Mouse (Mus musculus): ENCODE data around the gene Dennd1a.

The Dennd1a gene

DNA sequence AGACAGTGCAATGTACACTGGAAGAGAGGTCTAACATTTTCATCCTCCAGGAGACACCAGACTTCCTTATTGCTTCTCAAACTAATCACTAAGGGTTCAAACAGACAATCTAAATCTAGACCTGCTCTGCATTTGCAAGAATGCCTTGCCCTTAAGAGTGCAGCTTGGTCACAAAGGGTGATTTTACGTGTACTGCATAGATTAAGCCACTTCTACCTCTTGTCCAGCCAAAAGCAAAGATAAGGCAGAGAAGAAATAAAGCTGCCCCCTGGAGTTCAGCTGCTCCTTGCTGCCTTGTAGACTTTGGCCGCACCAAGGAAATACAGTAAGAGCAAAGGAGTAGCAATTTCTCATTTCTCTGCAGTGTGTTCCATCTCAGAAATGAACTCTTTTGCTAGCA, 172.2 kb downstream of the Dennd1a start:
- no peak for DNase-seq (ENCODE audit: low spot score in 2 of 2)

DNA sequence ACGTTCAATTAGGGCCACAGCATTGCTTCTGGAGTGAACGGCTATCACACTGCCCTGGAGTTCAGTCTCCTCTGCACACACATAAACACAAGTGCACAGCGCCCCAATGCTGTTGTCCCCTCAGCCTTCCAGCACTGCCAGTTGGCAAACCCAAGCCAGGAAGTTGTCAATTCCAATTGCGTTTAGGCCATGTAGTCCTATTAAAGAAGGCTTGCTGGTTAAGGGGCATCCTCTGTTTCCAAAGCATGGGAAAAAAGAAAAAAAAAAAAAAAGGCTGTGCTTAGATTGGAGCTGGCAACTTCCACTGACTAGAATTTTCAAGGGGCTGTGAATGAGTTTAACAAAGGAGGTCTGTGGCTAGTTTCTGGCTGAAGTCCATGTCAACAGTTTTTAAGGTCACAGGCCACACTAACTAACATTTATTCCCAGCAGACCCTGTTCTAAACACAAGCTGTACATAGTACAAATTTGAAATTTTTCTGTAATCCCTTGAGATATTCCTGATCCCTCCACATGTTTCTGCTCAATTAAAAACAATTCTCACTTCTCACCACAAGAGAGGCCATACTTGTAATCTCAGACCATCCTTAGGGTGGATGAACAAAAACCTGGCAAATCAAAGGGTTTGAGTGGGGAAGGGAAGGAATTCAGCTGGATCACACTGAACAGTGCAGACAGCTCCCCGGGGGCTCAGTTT, 175.4 kb downstream of the Dennd1a start:
- DNase-seq (ENCODE audit: low spot score in 2 of 2) = no peak

DNA sequence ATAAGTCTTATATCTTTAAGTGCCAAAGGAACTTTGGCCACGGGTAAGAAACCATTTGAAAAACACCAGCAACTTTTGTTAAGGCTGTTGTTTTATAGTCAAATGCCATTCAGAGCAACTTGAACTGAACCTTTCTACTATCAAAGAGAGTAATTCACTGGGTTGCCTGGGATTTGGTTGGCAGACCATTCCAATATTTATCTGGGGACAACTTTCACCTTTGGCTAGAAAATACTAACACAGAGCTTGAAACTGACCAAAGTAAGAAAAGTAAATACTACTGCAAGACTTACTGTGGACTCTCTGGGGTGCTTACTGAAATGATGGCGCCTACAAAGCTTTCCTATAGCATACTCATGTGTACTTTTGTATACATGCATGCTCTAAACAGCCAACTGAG, 178.6 kb downstream of the Dennd1a start:
- no peak for DNase-seq (ENCODE audit: low spot score in 2 of 2)

DNA sequence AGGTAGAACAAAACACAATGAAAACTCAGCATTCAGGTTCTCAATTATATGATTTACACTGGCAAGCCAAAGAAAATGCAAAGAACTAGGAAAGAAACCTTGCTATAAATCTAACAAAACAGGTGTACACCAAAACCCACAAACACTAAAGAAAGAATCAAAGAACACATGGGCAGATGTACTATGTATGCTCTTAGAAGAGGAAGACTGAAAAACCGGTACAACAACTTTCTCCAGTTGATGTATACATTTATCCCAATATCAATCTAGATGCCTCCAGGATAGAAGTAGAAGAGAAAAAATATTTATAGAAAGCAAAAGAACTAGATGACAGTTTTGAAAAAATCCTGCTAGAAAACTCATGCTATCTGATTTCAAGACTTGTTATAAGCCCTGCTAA, 184.5 kb downstream of the Dennd1a start:
- no peak for DNase-seq (ENCODE audit: low spot score in 2 of 2)

DNA sequence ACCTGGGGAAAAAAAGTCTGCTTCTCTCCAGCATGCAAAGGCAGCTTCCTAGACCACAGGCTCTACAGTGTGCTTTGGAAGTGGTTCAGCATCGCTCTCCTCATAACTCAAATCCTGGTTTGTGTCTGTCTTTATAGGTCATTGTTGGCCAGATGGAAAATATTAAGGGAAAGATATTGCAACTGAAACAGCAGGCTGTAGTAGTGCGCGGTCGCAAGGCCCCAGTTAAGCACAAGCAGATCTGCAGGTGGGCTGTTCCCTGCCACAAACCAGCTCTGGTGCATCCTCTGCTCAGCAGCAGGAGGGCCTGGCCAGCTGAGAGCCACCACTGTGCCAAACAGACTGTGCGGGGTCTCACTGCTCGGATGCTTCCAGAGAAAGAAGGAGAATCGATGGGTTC, 186.9 kb downstream of the Dennd1a start:
- no peak for DNase-seq (ENCODE audit: low spot score in 2 of 2)

DNA sequence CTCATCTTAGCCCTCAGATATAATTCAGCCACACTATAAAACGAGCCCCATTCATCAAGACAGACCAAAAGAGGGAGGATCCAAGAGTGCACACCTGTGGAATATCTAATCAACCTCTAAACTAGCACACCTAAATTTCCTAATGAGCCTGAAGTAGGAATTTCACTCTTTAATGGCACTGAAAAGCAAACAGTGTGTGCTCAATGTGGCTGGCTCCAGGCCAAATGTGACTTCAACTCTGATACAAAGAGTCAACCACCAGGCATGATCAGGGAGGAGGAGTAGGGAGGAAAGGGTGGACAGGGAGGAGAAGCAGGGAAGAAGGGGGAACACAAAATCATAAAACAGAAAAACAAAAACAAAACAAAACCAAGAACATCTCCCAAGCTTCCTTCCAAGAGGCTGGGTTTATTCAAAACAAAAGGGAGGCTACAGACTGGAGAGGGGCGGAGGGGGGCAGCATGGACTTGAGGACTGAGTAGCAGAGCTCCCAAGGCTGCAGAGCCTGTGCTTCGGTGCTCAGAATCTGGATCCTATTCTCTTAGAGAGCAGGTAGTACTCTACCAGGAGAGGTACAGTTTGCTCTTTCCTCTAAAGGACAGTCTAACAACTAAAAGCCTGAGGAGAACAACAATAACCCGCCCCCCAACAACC, 187.9 kb downstream of the Dennd1a start:
- DNase-seq (ENCODE audit: low spot score in 2 of 2) = no peak

DNA sequence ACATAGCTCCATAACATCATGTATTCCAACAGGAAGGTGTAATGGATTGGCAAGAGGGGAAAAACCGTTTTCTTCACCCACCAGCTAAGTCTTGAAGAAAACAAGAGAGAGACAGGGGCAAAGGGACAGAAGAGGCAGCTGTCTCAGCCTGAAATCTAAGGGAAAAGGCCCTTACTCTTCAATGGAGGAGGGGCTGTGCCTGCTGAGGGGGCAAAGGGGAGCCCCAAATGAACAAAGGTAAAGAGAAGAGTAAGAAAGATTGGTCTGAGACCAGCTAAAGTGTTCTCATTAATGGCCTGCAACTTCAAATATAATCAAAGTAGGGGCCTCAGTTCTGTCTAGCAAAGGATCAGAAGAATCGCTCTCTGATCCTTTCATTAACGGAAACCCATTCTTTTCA, 189.7 kb downstream of the Dennd1a start:
- DNase-seq (ENCODE audit: low spot score in 2 of 2) = no peak

DNA sequence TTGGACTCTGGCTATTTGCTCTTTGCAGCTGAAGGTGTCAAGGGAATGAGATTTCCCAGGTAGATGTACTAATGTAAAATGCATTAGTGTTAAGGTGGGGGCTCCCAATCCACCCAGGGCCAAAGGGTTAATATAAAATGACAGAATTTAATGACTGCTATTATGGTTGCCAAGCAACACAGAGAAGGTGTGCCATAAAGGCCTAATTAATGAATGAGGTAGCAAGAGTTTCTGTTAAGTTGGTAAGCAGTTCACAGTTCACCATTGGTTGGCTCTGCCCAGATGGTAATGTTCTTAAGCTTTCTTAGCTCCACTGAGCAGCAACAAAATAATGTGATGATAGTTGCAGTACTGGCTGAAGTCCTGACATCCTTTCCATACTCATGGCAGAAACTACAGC, 190.9 kb downstream of the Dennd1a start:
- no peak for DNase-seq (ENCODE audit: low spot score in 2 of 2)

DNA sequence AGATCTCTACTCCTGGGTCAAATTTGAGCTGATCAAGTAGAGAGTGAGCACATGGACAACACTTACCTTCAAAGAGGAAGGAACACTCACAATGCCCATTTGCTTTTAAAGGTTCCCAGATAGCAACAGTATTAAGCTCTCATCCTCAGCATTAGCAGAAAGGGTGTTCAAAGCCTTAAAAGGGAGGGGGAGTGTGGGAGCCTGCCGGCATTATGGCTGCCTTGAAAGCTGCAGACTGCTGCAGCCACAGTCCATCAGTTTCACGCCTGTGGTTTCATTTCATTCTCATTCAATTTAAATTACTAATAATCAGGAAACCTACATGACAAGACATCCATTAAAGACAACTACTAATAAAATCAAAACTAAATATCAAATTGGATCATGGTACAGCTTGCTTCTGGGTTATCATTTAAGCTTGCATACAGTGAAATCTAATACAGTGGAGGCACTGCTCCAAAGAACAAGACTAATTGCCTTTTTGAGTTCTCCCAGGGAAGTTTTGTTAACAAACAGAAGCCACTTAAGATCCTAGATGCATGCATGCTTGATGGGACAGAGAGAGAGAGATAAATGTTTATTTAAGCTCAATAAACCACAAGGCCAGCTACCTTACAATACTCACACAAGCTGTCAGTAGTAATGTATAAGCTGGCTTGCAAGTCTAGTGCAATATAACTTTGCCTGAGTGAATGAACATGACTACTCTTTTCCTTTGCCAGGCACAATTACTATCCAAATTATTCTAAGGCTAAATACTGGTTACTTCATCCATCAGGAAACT, 192.6 kb downstream of the Dennd1a start:
- DNase-seq (ENCODE audit: low spot score in 2 of 2) = no peak

DNA sequence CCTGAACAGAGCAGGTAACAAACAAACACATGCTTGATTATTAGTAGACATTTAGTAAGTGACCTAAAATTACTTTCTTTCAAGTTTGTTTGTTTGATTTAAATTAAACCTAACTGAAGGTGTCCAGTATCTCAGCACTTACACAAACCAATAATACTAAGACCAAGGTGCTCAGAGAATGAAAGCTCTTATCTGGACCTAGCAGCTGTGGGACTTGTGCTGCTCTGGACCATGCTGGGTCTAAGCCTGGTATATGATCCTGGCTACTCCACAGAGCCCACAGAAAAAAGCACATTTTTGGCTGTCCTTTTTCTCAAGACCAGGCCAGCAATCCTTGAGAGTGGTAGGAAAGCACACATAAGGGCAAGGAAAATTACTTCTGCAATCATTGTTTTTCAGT, 193.2 kb downstream of the Dennd1a start:
- no peak for DNase-seq (ENCODE audit: low spot score in 2 of 2)

DNA sequence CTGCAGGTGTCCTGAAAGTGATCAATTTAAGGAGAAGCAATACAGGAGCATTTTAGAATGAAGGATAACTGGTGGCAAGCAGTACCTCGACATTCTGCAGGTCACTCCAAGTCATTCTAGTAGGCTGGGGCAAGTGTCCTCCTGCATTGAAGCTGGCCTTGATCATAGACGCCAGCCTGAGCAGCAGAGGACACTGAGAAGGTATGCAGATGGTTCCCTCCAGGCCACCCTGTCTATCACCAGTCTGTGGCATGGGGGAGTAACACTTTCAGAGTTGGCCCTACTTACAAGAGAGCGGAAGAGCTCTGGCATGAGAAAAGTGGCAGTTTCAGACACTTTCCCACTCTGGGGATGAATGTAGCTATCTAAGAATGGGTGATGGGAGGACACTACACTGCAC, 193.9 kb downstream of the Dennd1a start:
- no peak for DNase-seq (ENCODE audit: low spot score in 2 of 2)

DNA sequence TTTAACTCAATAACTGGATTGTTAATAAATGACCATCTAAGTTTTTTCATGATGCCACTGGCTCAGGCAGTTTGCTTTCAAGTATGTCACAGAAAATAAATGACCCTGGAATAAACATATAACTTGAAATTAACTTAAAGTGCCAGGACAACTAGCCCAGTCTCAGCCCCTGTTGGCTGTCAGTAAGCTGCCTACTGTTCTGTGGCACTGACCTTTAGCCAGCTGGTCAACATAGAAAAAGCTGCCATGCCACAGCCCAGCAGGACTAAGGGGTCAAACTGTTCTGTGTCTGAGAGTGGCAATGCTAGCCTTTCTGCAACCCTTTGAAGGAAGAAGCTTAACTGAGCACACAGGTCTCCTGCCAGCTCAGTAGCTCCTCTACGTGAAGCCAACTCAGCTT, 198.8 kb downstream of the Dennd1a start:
- no peak for DNase-seq (ENCODE audit: low spot score in 2 of 2)

DNA sequence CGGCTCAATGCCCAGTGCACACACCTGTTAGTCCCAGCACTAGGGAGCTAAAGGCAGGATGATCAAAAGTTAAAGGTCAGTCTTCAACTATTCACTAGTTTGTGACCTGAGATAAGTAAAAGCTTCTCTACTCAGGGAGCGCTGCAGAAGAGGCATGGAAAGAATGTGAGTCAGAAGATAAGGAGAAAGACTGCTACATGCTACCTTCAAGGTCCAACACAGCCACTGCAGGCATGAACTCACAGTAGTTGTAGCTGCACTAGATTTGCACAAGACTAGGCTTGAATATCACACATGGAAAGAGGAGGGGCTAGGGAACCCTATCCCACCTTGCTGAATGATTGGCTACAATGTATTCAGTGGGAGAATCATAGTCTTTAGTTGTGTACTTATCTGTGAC, 202.1 kb downstream of the Dennd1a start:
- DNase-seq (ENCODE audit: low spot score in 2 of 2) = no peak

DNA sequence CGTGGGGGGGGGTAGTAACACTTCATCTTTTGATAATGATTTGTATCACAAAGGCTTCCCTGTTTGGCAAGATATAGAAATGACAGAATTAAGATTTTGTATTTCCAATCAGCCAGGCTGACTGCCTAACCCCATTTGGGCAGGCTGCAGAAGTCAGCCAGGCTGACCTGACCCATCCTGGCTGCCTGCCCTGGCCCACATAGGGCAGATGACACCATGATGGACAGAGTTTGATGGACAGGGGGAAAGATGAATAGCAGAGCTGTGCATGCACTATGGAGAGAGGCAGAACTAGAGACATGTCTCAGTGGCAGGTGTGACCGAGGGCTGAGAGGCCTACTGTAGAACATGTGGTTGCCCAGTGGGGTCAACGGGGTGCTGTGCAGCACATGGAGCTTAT, 203.9 kb downstream of the Dennd1a start:
- DNase-seq (ENCODE audit: low spot score in 2 of 2) = no peak

DNA sequence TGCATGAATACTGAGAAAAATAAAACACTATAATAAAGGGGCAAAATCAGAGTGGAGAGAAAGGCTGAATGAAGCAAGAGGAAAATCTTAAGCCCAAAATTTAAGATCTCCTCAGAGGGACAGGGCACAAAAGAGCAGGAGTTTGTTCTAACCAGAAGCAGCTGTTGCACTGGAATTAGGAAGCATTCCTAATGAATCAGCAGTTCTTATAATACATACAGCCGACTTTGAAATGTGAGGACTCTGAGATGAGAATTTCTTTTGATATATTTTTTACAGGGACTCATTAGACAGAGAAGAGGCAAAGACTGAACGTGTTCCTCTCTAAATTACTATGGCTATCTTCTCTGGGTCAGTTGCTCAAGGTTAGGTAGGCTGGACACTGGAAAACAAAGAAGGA, 212.7 kb downstream of the Dennd1a start:
- DNase-seq (ENCODE audit: low spot score in 2 of 2) = no peak

DNA sequence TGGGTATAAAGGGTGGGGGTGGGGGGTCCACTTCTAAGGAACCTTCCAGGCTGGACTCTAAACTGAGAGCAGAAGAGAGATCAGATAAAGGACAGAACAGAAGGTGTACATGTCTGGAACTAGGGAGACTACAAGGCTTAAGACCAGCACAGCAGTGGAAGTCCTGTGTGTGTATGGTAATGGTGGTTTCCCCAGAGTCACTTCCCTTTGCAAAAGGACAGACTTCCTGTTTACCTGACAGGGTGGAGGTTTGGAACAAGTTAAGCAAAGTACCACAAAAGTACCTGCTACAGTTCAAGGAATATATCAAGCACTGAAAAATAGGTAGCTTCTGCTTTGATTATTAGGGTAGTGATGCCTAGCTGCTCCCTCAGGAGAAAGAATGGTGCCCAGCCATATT, 215.1 kb downstream of the Dennd1a start:
- no peak for DNase-seq (ENCODE audit: low spot score in 2 of 2)

DNA sequence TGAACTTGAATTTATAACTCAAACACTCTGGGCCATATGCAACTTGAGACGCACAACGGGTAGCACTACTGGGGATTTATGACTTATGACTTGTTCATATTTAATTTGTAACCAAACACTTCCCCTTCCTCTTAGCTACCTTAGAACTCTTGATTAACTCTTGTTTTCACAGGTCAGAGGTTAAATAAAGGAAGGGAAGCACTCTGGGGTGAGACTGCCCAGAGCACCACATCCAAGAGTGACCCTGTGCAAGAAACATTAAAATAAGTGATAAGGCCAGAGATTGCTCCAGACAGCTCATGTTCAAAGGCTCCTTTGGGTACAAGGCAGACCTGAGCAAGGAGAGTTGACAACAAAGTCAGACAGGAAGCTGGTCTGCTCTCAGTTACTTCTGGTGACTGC, 219.0 kb downstream of the Dennd1a start:
- no peak for DNase-seq (ENCODE audit: low spot score in 2 of 2)

DNA sequence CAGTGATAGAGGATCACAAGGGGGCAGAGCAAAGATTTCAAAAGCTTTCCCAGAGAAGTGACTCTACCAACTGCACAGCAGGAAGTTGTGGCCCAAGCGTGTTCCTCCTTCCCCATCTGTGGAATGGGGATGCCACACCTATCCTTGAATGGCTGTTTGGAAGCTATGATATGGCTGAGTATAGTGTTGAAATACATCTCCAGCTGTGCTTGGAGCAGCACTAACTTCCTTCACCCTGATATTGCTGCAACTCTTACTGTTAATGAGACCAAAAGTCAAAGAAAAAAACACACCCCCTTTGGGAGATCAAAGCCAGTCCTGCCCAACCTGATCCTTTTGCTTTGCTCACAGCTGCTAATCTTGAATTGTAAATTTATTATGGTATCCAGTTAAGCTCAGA, 221.3 kb downstream of the Dennd1a start:
- no peak for DNase-seq (ENCODE audit: low spot score in 2 of 2)

DNA sequence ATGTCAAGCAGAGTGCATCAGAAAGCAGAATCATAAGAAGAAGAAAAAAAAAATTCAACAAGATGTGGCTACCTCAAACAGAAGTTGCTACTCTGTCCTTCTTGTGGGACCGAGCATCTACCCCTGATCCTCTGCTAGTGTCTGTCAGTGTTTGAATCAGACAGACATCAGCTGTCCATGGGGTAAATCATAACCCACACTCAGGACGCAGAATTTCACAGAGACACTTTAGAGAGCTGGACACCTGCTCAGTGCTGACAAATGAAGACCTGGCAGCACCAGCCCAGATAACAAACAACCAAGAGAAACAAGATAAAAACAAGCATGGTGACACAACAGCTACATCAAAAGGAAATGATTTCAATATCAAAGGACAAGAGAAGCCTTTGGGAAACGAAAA, 222.9 kb downstream of the Dennd1a start:
- DNase-seq (ENCODE audit: low spot score in 2 of 2) = no peak

DNA sequence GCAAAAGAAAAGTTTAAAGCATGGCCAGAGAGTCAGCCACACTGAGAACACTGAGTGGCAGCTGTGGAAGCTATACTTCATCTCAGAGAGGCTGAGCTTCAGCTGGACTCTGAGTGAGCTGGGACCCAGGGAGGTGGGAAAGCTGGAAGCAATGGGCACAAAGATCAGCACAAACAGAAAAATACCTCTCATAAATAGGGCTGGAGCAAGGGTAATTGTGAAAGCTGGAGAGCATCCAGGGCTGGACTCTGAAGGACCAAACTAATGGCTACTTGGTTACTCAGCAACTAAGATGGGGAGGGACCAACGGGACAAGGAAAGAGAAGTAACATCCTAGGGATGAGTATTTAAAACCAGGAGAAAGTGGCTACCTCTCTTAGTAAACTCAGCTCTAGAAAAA, 225.0 kb downstream of the Dennd1a start:
- DNase-seq (ENCODE audit: low spot score in 2 of 2) = no peak

DNA sequence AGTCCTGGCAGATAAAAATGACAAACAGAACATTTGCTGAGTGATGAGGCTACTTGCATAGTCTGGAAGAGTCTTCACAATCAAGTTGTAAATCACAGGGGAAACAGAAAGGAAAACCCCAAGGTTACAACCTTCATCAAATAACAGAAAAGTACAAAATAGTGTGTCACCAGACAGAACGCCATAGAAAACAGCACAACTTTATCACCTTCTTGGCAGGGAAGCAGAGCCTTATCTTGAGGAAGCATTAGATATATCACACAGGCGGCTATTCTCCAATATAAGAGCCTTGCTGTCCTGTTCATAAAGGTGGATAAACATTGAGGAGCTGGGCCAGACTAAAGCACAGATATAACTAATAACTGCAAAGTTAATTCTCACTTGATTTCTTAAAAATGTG, 225.7 kb downstream of the Dennd1a start:
- DNase-seq (ENCODE audit: low spot score in 2 of 2) = no peak

DNA sequence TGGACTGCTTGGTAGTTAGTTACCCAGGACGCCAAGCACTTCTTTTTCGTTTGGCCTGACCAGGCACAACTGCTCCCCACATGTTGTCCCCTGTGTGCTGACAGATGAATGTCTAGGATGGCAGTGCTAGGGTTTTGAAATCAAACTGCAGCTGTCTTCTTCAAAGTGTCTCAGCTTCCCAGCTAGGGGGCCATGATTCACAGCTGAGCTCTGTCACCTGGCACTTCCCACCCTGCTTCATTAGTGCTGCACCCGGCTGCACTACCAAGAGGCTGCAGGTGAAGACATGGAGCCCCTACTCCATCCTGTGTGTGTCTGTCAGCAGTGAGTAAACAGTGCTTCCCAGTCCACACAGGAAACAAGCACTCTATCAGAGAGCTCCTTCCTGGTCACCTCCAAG, 234.8 kb downstream of the Dennd1a start:
- DNase-seq (ENCODE audit: low spot score in 2 of 2) = no peak

DNA sequence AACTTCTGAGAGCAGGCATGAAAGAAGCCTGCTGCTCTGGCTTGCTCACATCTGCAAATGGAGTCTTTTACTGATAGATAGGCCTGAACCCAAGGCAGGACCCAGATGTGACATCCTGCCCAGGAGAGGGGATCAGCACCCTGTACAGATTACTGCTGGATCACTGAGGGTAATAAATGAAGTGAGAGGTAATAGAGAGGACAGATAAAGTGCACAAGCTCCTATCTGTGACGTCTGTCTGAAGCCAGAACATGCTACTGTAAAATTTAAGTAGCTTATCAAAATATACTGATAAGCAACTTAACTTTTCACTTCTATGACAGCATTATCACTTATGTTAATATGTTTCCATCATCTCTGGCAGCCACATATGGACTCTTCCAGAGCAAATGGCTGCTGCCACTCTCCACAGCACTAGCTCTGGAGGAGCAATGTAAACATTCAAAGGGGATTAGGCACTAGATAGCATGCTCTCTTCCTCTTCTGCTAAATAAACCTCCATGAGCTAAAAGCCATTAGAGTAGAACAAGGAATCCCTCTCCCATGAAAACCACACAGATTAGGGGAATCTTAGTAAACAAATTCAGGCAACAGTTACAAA, 235.6 kb downstream of the Dennd1a start:
- DNase-seq (ENCODE audit: low spot score in 2 of 2) = no peak

Measured in right cerebral cortex, adult 2 months (tissue).